Mouse (Mus musculus): ENCODE measurements around the gene Vkorc1l1. TPM values are rescaled to one million over a fixed set of nuclear protein-coding genes. Genes with fewer than 3 reads are reported as not detected.

Vkorc1l1 gene
- 21.0 and 29.4 TPM in 2 replicates for polyA plus RNA-seq (2012)

DNA sequence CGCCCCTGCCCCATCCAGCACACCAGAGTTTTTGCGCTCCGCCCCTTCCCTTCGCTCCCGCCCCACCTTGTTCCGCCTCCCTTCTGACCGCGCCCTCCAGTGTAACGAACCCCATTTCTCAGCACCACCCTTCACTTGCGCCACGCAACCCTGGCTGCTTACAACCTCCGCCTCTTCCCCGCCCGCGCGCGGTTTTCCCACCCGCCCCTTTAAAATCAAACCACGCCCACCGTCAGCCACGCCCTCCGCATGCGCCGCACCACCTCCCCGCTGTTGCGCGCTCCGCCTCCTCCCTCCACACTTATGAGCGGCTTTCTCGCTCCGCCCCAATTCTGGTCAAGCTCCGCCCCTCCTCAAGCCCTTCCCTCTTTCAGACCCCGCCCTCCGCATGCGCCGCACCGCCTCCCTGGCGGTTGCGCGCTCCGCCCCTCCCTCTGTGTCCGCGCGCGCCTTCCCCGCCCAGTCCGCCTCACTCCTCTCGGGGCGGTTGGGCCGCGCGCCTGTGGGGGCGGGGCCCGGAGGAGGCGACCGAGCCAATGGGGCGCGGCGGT lies at the start of gene Vkorc1l1:
Gene Vkorc1l1, plus strand, starts transcription at position 476 of the 551 bp plus-strand sequence.
- TF ChIP-seq GATA1 (IDR thresholded peaks at IDR 0.05; ENCODE audit: low read length) = no peak

DNA sequence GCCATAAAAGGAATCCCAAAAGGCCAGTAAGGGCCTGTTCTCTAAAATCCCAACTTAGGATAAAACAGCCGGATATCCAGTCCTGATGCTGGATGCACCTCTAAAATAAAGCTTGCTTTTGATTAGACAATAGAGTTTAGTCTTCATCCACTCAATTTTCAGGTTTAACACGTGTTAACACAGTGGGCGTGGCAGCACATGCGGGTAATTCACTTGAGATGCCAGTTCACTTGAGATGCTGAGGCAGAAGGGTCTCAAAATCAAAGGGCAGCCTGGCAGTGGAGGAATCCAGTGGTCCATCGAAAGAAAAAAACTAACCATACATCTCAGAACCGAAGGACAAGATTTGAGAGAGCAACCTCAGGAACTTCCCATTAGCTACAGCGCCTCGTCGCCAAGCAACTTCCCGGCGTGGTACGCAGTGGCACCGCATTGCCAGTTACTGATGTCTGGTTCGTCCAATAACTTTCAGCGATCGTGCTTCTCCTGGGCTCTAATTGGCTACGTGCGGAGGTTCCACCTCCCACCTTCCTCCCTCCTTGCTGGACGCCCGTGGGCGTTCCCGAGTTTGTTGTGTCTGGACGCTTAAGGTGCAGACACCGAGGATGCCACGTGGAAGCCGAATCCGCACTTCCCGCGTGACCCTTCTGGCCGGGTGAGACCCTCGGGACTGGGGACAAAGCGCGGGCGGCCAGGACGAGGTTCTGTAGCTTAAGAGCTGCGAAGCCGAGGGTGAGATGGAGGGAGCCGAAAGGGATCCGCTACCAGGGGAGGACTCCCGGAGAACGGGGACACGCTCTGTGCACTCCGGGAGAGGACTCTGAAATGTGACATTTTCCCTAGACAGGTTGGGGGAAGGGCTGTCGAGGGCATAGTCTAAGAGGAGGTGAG lies 46.3 kb upstream of the Vkorc1l1 start, which contains the start of gene Zbed5:
Gene Zbed5, plus strand, starts transcription at position 526 of the 891 bp plus-strand sequence.
- no peak for TF ChIP-seq GATA1 (IDR thresholded peaks at IDR 0.05; ENCODE audit: low read length)

GRCm38 (mm10) chr5:129898449-129898848 lies 43.3 kb upstream of the Vkorc1l1 start, which contains the start of gene Phkg1:
Phkg1 (minus strand) TSS chr5:129898549.
- TF ChIP-seq GATA1 (IDR thresholded peaks at IDR 0.05; ENCODE audit: low read length) = no peak

DNA sequence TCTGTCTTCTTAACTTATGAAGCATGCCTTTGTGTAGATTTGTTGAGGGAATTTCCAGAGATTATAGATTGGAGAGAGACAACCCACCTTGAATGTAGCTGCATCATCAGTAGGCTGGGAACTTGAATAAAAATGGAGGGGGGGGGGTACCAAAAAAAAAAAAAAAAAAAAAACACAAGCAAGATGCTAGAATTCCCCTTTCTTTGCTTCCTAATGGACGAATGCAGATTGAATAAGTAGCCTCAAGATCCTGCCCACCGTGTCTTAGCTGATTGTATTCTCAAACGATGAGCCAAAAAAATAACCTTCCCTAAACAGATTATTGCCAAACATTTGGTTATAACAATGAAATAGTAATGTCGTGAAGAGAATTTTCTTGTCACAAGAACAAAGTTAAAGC lies 34.0 kb upstream of the Vkorc1l1 start:
- no peak for TF ChIP-seq GATA1 (IDR thresholded peaks at IDR 0.05; ENCODE audit: low read length)

GRCm38 (mm10) chr5:129908242-129908965 lies 33.4 kb upstream of the Vkorc1l1 start, which contains the start of gene Nupr1l:
Nupr1l (plus strand) TSS chr5:129908540.
- no peak for TF ChIP-seq GATA1 (IDR thresholded peaks at IDR 0.05; ENCODE audit: low read length)

DNA sequence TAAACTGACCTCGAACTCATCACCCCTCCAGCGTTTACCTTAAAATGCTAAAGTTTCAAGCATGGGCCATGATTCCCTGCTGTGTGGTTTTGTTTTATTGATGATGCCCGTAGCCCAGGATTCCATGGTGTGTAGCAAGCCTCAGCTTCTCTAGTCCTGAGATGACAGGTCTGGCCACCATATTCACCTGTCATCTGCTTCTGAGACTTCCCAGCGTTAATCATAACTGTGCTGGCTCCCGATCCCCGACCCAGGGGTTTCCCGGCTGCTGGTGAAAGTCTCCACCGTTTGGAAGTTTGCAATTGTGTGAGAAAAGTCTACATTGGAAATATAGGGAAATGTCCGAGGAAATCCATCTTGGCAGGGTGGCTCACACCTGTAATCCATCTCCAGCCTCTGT lies 32.6 kb upstream of the Vkorc1l1 start:
- no peak for TF ChIP-seq GATA1 (IDR thresholded peaks at IDR 0.05; ENCODE audit: low read length)

- no peak for TF ChIP-seq GATA1 (IDR thresholded peaks at IDR 0.05; ENCODE audit: low read length)
Measured at GRCm38 (mm10) chr5:129909591-129909990, 32.2 kb upstream of the Vkorc1l1 start.

- TF ChIP-seq GATA1 (IDR thresholded peaks at IDR 0.05; ENCODE audit: low read length) = no peak
Measured at GRCm38 (mm10) chr5:129914024-129914423, 27.7 kb upstream of the Vkorc1l1 start.

DNA sequence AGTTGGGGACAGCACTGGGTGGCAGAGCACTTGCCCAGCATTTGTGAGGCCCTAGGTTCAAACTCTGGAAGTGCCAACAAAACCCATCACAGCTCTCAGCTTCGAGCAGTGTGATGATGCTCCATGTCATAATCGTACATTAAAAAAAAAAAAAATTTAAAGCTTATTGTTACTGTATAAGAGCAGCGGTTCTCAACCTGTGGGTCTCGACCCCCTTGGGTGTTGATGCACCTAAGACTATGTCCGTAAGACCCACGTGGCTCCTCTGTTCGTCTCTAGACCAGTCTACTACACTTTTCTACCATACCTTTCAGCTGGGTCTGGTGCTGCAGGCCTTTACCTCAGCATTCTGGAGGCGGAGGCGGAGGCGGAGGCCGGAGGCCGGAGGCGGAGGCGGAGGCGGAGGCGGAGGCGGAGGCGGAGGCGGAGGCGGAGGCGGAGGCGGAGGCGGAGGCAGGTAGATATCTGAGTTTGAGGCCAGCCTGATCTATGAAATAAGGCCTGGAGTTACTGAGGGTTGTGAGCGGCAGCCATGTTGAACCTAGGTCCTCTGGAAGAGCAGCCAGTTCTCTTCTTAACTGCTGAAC lies 23.6 kb upstream of the Vkorc1l1 start:
- no peak for TF ChIP-seq GATA1 (IDR thresholded peaks at IDR 0.05; ENCODE audit: low read length)

- no peak for TF ChIP-seq GATA1 (IDR thresholded peaks at IDR 0.05; ENCODE audit: low read length)
Measured at GRCm38 (mm10) chr5:129918752-129919151, 23.0 kb upstream of the Vkorc1l1 start.

DNA sequence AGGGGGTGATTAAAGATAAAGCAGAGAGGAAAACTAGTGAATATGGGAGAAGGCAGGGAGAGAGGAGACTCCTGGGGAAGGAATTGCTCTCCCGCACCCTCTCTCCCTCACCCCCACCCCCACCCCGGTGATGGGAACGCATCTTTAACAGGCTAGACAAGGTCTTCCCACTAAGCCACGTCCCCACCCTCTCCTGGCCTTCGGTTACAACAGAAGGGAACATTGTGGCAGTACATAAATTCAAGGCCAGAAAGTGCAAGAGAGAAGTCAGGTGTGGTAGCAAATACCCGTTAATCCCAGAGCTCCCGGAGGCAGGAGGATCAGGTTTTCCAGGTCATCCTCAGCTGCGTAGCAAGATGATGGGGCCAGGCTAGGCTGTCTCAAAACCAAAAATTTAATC lies 22.4 kb upstream of the Vkorc1l1 start:
- TF ChIP-seq GATA1 (IDR thresholded peaks at IDR 0.05; ENCODE audit: low read length) = no peak

GRCm38 (mm10) chr5:129921972-129922371 lies 19.8 kb upstream of the Vkorc1l1 start:
- no peak for TF ChIP-seq GATA1 (IDR thresholded peaks at IDR 0.05; ENCODE audit: low read length)

GRCm38 (mm10) chr5:129924820-129925452 lies 16.8 kb upstream of the Vkorc1l1 start:
- no peak for TF ChIP-seq GATA1 (IDR thresholded peaks at IDR 0.05; ENCODE audit: low read length)

GRCm38 (mm10) chr5:129925933-129926332 lies 15.8 kb upstream of the Vkorc1l1 start:
- TF ChIP-seq GATA1 (IDR thresholded peaks at IDR 0.05; ENCODE audit: low read length) = no peak
